Mouse (Mus musculus) ES-E14 (cell line): ENCODE measurements around the gene Hnf1a. TPM values are rescaled to one million over a fixed set of nuclear protein-coding genes. Genes with fewer than 3 reads are reported as not detected.
A peak's percentile ranks its signal among the peaks of the same experiment; 100 is the strongest.

Source experiments
- DNase-seq: peaks from one replicate; pipeline ENCODE4 v3.0.0-alpha.2; 2013; ENCODE audit warnings: low read depth, low spot score
- H3K27ac ChIP-seq: 2 replicates; pipeline ENCODE4 v1.5.1; 2012; ENCODE audit warnings: low read depth, mild to moderate bottlenecking, low read length, moderate library complexity, mixed read lengths; ENCODE audit not compliant: poor library complexity, insufficient read depth, severe bottlenecking
- H3K36me3 ChIP-seq: 2 replicates; pipeline ENCODE4 v1.6.1; 2012; ENCODE audit warnings: mild to moderate bottlenecking, low read length, moderate library complexity, mixed read lengths; ENCODE audit not compliant: control insufficient read depth, poor library complexity, insufficient read depth, severe bottlenecking
- H3K4me1 ChIP-seq, 2 experiments: fragments of 150-350 bp in 1 of 2; sonication (generic) in 1 of 2; 2 replicates each; pipeline ENCODE4 v1.6.1; 2012; ENCODE audit warnings: low read length in 2 of 2, mild to moderate bottlenecking in 1 of 2, mixed read lengths in 1 of 2; ENCODE audit not compliant: control insufficient read depth in 2 of 2, insufficient read depth in 2 of 2, poor library complexity in 1 of 2
- H3K4me3 ChIP-seq, 2 experiments: fragments of 150-350 bp in 1 of 2; sonication (generic) in 1 of 2; 2 replicates each; pipeline ENCODE4 v1.5.1; 2012; ENCODE audit warnings: low read length in 2 of 2, low read depth in 1 of 2, mild to moderate bottlenecking in 1 of 2, mixed read lengths in 1 of 2; ENCODE audit not compliant: insufficient read depth in 1 of 2, poor library complexity in 1 of 2, severe bottlenecking in 1 of 2
- H3K9ac ChIP-seq: 2 replicates; pipeline ENCODE4 v1.6.1; 2012; ENCODE audit warnings: low read depth, mild to moderate bottlenecking, low read length, mixed read lengths; ENCODE audit not compliant: poor library complexity, insufficient read depth, severe bottlenecking
- H3K9me3 ChIP-seq: fragments of 150-350 bp; sonication (generic); 2 replicates; pipeline ENCODE4 v1.6.1; 2012; ENCODE audit warnings: low read depth, mild to moderate bottlenecking, low read length; ENCODE audit not compliant: control insufficient read depth, insufficient read depth
- CHD2 ChIP-seq: IDR thresholded peaks from 2 replicates; pipeline ENCODE4 v1.6.1; 2014; ENCODE audit warnings: mild to moderate bottlenecking, low read depth, low read length, inconsistent platforms
- HCFC1 ChIP-seq: IDR thresholded peaks from 2 replicates; pipeline ENCODE4 v1.6.1; 2012; ENCODE audit warnings: low read length, inconsistent platforms, borderline replicate concordance; ENCODE audit not compliant: insufficient read depth
- MAFK ChIP-seq: IDR thresholded peaks from 2 replicates; pipeline ENCODE4 v1.6.1; 2014; ENCODE audit warnings: mild to moderate bottlenecking, low read depth, low read length, inconsistent platforms; ENCODE audit not compliant: insufficient read depth
- ZC3H11A ChIP-seq: IDR thresholded peaks from 2 replicates; pipeline ENCODE4 v1.6.1; 2012; ENCODE audit warnings: low read depth, mild to moderate bottlenecking, inconsistent platforms, low read length, borderline replicate concordance
- ZNF384 ChIP-seq: IDR thresholded peaks from 2 replicates; pipeline ENCODE4 v1.6.1; 2012; ENCODE audit warnings: low read depth, low read length, inconsistent platforms
- in situ Hi-C, 2 experiments: fragments of 600-800 bp; cut with MboI; formaldehyde crosslinking; loops; one replicate each; pipeline ENCODE4 v1.15.1; 2025; ENCODE audit warnings: low sequenced_read_pairs in 2 of 2, inconsistent platforms in 1 of 2; ENCODE audit not compliant: unreplicated experiment in 2 of 2
- total RNA-seq: library from RNA; depleted of rRNA; stranded (reverse); fragments of 300-350 nt; gene quantifications from 2 replicates; pipeline ENCODE4 v1.2.3, GENCODE M21; 2012; rRNA removed

Gene Hnf1a
- total RNA-seq = 2.0 and 4.5 TPM in 2 replicates

GRCm38 (mm10) chr5:114970824-114971227 is at the start of gene Hnf1a:
Gene Hnf1a, minus strand, starts transcription at chr5:114971094.
- Histone ChIP-seq H3K36me3 (no peaks in the 10 kb centered on the region), H3K4me1 (peaks cover 0 to 21% of the 10 kb centered on the region in 2 experiments; a peak in 2 of 4 replicates), H3K4me3 (peak within 1 kb of the TSS; percentile 43 to 50), H3K9me3 (no peaks in the 10 kb centered on the region), H3K27ac (no peak within 1 kb of the TSS), H3K9ac (peak within 1 kb of the TSS; percentile 63)
- in situ Hi-C loops = loop anchor here in 1 of 2 experiments (10.0 kb wide), 1 partner anchor 134 kb away; no protein-coding TSS in a partner anchor
- no peak for DNase-seq
- TF ChIP-seq MAFK (no peak), CHD2 (no peak), ZC3H11A (no peak), HCFC1 (no peak), ZNF384 (no peak)

DNA sequence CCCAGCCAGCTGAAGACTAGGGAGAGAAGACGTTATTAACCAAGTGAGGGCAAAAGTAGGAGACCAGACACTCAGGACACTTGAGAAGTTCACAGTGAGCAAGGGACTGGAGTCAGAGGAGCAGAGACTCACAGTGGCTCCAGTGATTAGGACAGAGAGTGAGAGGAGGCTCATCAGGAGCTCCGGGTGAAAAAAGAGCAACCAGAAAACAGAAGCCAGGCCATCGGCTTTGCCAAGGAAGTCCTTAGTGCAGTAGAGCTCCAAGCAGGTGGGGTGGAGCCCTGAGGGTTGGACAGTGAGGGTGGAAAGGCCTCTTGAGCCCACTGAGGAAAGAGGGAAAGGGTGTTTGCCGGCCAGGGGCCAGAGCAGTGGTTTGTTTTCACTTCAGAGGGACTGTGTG is 47.9 kb upstream of the Hnf1a start:
- Histone ChIP-seq H3K4me1 (peaks cover 0 to 5% of the 10 kb centered on the region in 2 experiments; a peak in 2 of 4 replicates), H3K9me3 (no peaks in the 10 kb centered on the region), H3K4me3 (no peak overlapping the region), H3K36me3 (no peaks in the 10 kb centered on the region), H3K27ac (no peak overlapping the region), H3K9ac (no peak overlapping the region)
- no peak for DNase-seq
- no peak for TF ChIP-seq ZC3H11A
- TF ChIP-seq ZNF384 = no peak
- no peak for TF ChIP-seq MAFK
- in situ Hi-C loops = no loop called here

- H3K27ac ChIP-seq = no peak overlapping the region
- H3K9ac ChIP-seq = no peak overlapping the region
- no peak for TF ChIP-seq ZNF384
- no peak for TF ChIP-seq ZC3H11A
- TF ChIP-seq MAFK = no peak
- no peak for TF ChIP-seq HCFC1
- no peak for TF ChIP-seq CHD2
- DNase-seq = no peak
- in situ Hi-C loops = no loop called here
- H3K4me1 ChIP-seq = peaks cover 0 to 7% of the 10 kb centered on the region in 2 experiments; a peak in 2 of 4 replicates
- H3K9me3 ChIP-seq = no peaks in the 10 kb centered on the region
- no peaks in the 10 kb centered on the region for H3K36me3 ChIP-seq
- H3K4me3 ChIP-seq = no peak overlapping the region
Observed at GRCm38 (mm10) chr5:115018270-115018669, 47.4 kb upstream of the Hnf1a start.

DNA sequence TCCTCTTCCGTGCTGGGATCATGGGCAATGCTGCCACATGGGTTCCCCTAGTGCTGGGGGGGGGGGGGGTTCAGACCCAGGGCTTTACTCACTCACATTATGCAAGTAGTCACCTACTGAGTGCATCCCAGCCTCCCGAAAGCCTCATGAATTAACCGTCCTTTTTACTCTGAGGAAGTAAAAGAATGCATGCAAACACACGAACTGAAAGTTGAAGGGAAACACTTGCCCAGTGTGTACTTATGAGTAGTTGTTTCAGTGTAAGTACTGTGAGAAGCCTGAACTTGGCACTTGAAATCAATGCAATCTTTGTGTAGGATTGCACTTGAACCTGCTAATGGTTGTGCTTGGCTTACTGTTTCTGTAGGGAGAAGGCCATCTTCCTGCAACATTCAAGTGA is 44.2 kb upstream of the Hnf1a start:
- peaks cover under 1 to 15% of the 10 kb centered on the region in 2 experiments; a peak in 3 of 4 replicates for H3K4me1 ChIP-seq

DNA sequence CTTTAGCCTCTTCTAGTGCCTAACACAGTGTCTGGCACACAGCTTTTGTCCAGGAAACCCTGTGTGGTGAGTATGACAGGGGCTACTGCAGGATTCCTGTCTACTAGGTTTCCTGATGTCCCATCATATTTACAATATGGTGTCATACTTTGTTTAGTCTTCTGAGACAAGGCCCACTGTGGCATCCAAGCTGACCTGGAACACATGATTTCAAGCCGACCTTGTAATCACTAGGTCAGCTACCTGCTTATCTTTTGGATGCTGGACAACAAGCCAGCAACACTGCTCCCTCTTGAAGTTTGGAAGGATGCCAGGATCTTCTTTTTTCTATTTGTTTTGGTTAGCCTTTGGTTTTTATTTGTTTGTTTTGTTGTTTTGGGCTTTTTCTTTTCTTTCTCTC is 43.7 kb upstream of the Hnf1a start:
- no peak overlapping the region for H3K4me3 ChIP-seq
- no peaks in the 10 kb centered on the region for H3K36me3 ChIP-seq
- TF ChIP-seq HCFC1 (no peak), ZC3H11A (no peak), ZNF384 (no peak), MAFK (no peak), CHD2 (no peak)
- H3K27ac ChIP-seq = no peak overlapping the region
- no peak overlapping the region for H3K9ac ChIP-seq
- no peaks in the 10 kb centered on the region for H3K9me3 ChIP-seq
- H3K4me1 ChIP-seq = peaks cover 3 to 15% of the 10 kb centered on the region in 2 experiments; a peak in 3 of 4 replicates
- in situ Hi-C loops = no loop called here
- DNase-seq = no peak

More for the DNA sequence above, 44.2 kb upstream of the Hnf1a start:
- H3K9me3 ChIP-seq = no peaks in the 10 kb centered on the region
- H3K4me3 ChIP-seq = no peak overlapping the region
- H3K27ac ChIP-seq = no peak overlapping the region
- TF ChIP-seq ZNF384 (no peak), ZC3H11A (no peak), CHD2 (no peak), HCFC1 (no peak), MAFK (no peak)
- no peak overlapping the region for H3K9ac ChIP-seq
- no peak for DNase-seq
- in situ Hi-C loops = no loop called here
- no peaks in the 10 kb centered on the region for H3K36me3 ChIP-seq
